Mouse (Mus musculus): ENCODE measurements around the gene Ppm1l.

DNA sequence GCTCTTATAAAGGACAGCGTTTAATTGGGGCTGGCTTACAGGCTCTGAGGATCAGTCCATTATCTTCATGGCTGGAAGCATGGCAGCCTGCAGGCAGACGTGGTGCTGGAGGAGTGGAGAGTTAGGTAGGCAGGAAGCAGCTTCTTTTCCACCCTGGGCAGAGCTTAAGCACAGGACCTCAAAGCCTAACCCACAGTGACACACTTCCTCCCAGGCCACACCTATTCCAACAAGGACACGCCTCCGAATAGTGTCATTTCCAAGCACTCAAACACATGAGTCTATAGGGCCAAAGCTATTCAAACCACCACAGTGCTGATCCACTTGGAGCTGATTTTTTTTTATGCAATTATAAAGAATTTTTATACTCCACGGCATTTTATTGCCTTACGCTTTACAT, 82.7 kb downstream of the Ppm1l start:
- no peak for TF ChIP-seq CTCF (IDR thresholded peaks at IDR 0.05; ENCODE audit: extremely low read depth, insufficient read depth, insufficient read length, insufficient replicate concordance)
- no peak for TF ChIP-seq POLR2A (IDR thresholded peaks at IDR 0.05; ENCODE audit: low read depth, low read length)

Data from spleen, adult 2 months (tissue).